Mouse (Mus musculus): ENCODE data around the gene Abt1.

The Abt1 gene

DNA sequence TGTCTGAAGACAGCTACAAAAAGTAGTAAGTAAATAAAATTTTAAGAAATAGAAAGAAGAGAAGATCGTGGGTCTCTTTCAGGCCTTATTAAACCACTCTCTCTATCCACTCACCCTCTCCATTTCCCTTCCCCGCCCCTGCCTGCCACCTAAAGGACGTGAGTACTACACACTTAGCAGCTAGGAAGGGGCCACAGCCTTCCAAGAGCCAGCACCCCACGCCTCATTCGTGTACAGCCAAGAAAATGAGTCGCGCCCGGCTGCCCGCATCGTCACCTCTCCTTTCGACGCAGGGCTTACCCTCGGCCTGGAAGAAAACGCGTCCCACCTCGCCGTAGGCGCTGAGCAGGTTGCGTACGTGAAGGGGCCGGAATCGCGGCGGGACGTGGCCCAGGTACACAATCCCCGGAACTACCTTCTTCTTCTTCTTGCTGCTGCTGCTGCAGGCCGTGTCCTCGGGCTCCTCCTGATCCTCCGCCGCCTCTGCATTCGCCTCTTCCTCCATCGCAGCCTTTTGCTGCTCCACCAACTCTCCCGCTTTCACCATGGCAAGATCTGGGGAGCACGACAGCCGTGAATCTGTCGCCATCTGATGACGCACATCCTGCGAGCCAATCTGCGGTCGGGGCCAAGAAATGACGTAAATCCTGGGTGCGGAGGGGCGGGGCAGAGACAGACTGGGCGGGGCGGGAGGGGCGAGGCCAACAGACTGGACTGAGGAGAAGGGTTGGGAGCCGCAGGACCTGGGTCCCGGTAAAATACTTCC is at the start of gene Abt1:
TSS of gene Abt1 (minus strand) at position 581 of the 766 bp plus-strand sequence.
- peak; percentile 89 for DNase-seq (ENCODE audit: low spot score)

DNA sequence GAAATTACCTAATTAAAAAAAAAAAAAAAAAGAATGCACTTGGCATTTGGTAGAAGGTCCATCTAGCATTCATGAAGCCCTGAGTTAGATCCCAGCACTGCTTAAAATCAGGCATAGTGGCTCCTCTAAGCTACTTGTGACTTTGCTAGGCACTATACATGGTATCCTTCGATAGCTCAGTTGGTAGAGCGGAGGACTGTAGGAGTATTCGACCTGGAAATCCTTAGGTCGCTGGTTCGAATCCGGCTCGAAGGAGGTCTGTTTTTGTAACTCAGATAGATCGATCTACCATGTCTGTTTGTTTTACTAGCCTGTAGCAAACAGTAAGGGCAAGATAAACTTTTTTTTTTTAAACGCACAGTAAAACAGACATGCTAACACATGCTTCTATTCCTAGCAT is 43.2 kb upstream of the Abt1 start:
- no peak for DNase-seq (ENCODE audit: low spot score)

DNA sequence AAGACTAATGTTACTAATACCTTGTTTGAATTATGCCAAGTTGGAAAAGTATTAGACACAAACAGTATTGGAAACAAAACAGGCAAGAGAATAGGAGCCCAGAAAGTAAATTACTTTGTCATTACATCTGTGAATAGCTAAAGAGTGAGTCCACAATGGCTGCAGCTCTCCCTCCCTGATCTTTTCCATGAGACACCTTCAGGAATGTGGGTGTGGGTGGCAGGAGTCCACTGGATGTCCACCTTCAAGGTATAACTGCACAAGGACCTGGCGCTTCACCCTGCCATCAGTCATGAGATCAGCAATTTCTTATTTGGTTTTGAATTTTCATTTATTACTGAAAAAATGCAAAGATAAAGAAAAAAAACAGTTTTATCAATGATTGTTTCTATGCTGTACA is 42.6 kb upstream of the Abt1 start:
- DNase-seq (ENCODE audit: low spot score): no peak

DNA sequence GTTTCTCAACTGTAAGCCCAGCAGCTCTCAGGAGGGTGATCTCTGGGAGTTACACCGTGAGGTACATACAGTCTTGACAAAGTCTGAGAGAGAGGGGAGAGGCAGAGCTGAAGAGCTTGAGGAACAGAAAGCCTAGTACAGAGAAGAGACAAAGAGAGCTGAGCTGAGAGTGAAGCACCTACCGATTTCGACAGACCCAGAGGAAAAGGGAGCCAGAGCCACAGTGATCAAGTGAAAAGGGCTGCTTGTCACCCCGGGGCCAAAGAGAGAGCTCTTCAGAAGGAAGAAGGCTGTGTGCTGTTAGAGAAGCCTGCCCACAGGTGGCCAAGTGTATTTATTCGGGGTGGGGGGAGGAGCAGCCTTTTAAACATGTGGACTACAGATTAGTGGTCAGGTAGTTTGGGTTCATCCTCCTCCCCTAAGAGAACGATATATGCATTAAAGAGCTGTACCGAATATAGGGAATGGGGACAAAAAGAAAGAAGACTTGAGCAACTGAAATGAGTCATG is 42.0 kb upstream of the Abt1 start, which contains the start of gene Btn1a1:
TSS of gene Btn1a1 (minus strand) at position 302 of the 510 bp plus-strand sequence.
- DNase-seq (ENCODE audit: low spot score): no peak

DNA sequence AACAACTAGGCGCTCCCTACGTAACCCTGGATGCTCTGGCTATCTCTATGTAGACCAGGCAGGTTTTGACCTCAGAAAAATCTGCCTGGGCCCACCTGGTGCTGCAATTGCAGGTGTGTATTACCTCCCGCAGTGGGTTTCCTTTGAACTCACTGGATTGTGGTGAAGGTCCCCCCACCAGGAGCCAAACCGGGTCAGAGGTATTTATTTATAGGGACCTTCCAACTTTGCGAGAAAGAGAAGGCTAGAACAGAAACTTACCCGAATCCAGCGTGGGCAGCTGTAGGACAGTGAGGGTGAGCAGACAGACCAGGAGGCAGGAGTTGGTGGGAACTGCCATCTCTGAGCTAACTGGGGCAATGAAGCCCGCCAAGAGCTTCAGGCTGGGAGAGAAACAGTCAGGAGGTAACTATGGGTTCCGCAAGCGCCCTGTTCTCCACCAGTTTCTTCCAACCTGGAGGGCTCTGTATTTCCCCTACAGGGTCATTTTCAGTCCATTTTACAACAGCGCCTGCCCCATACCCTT is 41.2 kb upstream of the Abt1 start:
- no peak for DNase-seq (ENCODE audit: low spot score)

DNA sequence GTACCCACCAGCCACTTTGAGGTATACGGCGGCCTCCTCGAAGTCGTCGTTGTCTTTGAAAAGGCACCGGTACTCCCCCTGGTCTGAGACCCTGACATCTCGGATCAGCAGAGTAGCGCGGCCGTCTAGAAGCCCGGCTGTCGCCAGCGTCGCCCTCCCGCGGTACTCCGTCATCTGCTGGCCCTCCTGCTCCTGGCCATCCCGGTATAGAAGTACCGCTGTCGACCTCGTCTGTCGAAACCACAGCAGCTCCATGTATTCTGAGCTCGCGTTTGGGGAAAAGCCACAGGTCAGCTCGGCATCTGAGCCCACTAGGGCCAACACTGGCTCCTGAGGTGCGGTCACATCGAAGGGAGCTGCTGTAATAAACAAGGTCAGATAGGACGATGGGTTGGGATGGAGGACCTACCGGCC is 40.6 kb upstream of the Abt1 start:
- no peak for DNase-seq (ENCODE audit: low spot score)

DNA sequence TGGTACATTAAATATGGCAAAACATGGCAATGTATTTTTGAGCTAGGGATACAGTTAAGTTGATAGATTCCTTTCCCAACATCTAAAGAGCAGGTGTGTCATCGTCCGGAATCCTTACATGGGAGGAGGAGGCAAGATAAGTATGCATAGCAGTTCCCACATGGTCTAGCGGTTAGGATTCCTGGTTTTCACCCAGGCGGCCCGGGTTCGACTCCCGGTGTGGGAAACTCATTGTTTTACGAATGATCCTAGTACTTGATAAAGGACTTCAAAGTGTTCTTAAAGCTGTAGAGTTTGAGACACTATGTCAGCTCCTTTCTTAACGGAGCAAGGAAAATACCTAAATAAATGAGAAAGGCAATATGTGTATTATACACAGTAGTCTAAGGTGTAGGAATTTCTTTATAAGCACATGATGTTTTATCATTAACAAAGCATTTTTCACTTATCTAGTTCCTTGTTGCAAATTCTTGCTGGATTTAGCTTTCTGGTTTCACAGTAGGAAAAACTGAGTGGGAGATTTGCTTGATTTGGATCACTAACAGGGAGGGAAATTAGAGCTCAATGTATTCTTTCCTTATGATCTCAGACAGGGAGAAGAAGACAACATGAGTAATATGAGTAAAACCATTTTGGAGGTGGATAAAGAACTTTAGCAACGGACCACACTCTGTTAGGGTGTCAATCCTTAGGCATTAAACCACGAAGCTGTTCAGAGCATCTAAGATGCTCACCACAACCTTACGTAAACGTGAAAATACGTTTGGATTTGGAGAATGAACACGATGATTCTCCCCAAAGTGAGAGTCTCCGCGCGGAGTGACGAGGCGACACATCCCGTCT is 39.9 kb upstream of the Abt1 start:
- DNase-seq (ENCODE audit: low spot score): peak; percentile 62

DNA sequence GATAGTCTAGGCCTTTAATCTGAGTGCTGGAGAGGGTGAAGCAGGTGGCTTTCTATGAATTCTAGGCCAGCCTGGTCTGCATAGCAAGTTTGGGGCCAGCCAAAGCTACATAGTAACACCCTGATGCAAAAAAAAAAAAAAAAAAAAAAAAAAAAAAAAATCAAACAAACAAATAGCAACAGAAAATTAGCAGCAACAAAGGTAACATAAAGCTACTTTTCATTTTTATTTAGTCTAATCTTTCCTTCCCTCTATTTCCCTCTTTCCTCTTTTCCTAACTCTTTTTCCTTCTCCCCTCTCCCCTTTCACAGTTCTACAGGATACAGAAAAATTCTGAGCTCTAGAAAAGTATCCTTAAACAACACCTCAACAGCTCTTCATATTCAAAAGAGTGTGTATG is 39.0 kb upstream of the Abt1 start:
- no peak for DNase-seq (ENCODE audit: low spot score)

DNA sequence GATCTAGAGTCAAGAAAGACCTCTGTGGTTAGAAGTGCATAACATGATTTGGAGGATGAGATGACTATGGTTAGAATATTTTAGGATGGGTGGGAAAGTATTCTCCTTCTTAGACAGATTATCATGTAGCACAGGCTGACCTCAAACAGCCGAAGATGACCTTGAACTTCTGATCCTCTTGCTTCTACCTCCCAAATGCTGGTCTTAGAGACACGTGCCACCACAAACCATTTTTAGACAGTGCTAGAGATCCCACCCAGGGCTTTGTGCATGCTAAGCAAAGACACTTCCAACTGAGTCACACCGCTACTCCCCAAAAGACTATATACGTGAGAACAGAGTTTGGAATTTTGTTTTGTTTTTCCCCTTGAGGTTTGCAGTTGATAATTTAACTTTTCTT is 38.4 kb upstream of the Abt1 start:
- no peak for DNase-seq (ENCODE audit: low spot score)

DNA sequence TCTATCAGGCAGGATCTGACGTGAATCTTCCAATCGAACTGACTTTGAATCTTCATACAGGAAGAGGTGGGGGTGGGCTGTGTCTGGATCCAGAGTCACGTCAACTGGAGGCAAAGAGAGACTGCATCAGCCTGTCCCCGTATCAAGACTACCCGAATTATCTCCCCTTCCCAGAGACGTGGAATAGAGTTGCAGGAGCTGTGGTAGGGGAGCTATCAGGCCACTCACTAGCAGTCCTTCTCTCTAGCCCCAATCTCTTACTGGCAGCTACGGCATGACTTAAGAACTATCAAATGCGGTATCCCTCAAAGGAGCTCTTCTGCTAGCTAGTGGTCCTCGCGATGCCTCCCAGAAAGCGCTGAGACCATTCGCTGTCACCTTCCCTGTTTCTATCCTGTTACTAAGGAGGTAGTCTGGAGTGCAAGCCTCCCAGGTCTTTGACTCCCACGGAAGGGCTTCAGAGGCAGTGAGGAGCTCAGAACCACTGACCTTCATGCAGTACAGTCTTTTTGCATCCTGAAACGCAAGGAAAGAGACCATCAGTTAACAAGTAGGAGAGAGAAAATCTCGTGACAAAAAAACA is 35.7 kb upstream of the Abt1 start:
- DNase-seq (ENCODE audit: low spot score): no peak

DNA sequence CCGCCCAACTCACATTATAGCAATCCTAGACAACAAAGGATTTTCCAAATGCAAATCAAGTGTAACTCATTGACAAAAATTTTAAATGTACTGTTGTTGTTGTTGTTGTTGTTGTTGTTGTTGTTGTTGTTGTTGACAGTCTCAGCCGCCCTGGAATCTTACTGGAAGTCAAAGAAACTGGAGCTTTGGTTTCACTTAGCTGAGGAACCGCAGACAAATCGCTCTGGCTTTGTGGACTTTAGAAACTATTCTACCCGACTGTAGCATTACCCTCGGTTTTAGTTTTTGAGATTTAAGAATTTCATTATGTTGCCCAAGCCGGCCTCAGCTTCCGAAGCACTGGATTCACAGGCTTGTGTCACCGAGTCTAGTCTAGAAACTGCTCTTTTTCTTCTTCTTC is 30.3 kb upstream of the Abt1 start:
- no peak for DNase-seq (ENCODE audit: low spot score)

DNA sequence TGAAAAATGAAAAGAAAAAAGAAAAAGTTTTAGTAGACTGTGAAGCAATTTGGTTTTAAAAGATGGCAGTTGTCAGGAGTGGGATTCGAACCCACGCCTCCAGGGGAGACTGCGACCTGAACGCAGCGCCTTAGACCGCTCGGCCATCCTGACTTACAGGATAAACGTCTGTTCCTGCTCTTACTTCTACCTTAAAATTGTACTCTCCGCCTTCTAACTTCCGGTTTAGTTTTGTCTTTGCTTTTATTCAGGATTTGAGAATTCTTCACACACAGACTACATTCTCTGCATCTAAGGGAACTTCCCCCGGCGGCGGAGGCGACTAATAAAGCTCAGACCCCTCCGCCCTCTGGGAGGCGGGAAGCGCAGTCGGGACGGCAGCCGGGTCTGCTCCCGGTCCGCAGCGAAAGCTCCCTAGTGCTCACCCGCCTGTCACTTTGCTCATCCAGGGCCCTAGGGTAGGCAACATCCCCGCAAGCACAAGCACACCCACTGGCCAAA is 29.7 kb upstream of the Abt1 start:
- DNase-seq (ENCODE audit: low spot score): no peak

DNA sequence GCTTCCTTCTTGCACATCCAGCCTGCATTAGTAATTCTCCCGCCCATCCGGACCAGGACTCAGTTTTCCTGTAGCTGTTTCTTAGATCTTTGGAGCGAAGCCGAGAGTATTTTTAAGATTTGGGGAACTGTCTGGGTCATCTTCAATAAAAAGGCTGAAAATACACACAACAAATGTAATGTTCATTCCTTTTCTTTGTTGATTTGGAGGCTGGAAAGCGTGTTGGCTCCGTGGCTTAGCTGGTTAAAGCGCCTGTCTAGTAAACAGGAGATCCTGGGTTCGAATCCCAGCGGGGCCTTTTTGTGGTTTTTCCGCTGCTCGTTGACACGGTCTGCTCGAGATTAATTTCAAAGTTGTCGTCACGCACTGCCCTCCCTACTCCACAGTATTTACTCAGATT is 26.7 kb upstream of the Abt1 start:
- peak; percentile 75 for DNase-seq (ENCODE audit: low spot score)

DNA sequence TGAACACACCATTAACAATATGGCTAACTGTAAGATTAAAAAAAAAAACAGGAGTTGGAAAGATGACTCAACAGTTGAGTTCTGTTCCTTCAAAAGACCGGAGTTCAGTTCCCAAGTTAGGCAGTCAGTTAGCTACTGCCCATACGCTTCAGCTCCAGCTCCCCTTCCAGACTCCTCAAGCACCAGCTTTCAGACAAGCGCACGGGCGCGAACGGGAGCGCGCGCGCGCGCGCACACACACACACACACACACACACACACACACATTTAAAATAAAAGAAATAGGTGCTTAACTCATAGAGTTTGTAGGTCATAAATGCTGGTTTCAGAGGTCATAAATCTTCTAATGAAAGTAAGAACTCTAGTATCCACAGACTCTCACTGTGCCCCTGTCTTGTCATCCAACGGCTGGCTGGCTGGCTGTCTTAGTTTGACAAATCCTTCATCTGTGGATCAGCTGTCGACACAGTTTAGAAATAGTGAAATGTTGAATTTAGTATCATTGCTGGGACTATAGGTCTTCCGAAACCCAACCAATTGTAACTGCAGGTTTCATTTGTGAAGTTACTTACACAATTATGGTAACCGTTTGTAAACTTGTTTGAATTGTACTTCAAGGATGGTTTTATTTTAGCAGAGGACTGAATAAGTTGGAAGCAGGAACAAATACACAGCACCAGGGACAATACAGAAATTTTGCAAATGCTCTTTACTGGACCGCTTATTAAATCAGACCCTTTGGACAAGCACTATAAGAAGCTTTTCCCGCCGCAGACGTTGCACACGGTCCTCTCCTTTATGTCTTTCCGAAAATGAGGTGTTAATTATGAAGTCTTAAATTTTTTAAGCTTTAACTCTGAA is 25.8 kb upstream of the Abt1 start:
- DNase-seq (ENCODE audit: low spot score): no peak

DNA sequence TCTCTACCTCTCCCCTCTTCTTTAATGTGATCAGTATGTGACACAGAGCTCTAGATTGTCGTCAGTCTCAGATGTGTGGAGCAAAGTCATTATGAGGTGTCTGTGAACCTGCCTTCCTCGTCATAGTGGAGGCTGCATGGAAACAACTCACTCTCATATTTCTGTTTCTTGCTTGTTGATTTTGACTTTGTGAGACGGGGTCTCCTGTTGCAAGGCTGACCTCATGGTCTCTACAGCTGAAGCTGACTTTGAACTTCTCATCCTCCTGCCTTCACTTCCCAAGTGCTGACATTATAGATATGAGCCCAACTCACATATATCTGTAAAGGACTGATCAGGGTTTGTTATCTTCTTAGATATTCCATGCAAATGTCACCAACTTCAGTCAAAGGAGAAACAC is 25.1 kb upstream of the Abt1 start:
- DNase-seq (ENCODE audit: low spot score): no peak

DNA sequence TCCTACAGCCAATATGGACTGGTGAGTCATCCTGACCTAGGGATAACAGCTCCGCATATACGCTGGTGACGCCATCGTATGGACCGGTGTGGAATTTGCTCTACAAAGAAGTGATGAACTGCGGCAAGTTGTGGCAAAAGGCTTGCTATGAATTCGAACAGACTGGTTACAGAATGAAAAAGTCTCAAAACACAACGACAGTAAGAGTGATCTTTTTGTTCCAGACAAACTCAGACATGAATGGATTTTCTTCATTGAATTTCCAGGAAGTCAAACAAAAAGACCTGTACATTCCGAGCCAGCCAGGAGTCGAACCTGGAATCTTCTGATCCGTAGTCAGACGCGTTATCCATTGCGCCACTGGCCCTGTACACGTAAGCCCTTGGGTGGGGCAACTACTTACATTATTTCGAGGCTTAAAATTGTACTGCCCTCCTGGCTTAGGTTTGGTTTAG is 22.9 kb upstream of the Abt1 start:
- DNase-seq (ENCODE audit: low spot score): peak; percentile 83

DNA sequence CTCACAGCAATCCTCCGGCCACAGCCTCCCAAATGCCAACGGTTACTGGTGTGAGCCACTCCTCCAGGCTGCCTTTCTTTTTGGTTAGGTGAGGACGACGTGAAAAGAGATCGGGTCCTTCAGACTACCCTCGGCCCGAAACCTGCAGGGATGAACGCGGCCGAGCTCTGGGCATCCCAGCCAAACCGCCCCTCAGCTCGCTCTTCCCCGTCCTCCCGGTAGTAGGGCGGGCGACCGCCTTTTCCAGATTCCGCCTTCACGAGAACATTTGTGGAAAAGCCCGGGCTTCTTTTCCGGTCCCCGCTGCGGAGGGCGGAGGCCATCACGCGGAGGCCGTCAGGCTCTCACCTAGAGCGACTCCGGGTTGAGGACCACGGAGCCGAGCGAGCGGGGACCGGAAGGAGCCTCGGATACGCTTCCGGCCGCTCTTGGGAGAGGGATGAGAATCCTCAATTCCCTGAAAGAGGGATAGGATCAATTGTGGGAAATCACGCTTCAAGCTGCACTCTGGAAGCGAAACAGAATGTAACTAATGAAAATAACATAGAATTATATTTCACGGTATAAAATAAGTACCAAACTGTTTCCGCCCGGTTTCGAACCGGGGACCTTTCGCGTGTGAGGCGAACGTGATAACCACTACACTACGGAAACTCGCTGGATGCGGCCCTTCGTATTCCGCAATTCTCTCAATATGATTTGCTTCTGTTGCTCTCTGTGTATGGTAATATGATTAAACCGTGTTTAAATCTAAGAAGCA is 22.1 kb upstream of the Abt1 start:
- peak; percentile 89 for DNase-seq (ENCODE audit: low spot score)

DNA sequence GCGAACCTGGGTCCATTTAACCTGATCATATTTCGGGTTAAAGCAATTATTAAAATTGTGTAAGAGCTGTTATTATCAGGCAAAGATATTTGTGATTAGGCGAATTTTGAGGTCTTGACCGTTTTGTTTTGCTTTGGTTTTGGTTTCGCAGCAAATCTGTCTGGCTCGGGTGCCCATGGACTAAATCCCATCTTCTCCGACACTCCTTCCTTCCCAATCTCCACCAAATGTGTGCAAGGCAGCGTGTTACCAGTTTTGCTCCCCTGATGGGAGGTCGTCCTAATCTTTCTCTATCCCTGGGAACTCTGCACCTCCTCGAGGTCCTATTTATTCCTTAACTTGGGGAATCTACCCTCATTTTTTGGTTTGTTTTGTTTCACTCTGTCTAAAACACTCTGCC is 21.5 kb upstream of the Abt1 start:
- DNase-seq (ENCODE audit: low spot score): no peak

DNA sequence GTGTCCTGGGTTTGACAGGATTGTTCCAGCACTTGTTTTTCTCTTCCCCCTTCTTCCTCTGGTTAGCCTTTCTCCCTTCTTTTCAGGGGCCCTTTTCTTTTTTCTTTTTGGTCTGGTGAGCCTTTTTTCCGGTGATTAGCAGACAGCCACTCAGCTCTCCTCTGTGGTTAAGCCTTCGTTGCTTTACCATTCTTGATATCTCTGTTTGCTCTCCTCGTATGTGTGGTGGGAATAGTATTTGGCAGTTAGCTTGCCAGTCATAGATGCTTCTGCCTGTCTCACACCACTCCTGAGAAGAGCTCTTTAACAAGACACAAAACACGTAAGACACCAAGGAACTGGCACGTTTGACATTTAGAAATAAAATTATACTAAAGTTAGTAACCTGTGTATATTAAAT is 20.8 kb upstream of the Abt1 start:
- no peak for DNase-seq (ENCODE audit: low spot score)

DNA sequence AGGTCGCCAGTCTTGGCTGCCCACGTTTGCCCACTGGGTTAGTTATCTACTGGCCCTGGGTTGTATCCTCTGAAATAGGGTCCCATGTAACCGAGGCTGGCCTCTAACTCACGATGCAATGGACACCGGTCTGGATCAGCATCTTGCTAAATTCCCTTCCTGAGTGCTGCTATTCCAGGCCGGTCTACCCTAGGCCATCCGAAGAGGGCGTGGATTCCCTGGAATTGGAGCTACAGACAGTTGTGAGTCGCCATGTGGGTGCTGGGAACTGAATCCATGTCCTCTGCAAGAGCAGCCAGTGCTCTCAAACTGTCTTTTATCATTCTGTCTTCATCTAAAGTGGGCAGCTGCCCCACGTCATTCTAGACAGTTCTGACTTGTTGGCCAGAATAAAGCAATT is 16.2 kb upstream of the Abt1 start:
- no peak for DNase-seq (ENCODE audit: low spot score)

DNA sequence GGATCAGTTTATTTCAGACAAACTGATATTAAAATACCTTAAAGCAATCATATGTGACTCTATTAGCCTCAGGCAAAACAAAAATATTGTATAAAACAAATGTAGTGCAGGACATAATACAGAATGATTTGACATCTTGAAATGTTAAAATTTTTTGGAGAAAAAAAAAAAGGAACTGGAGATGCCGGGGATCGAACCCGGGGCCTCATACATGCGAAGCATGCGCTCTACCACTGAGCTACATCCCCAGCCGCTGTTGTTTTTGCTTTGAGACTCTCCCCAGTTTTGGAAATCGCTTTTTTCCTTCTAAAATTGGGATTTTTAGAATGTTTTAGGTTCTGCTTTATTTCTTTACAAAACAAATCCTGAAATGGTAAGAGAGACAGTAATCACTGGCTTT is 14.9 kb upstream of the Abt1 start:
- DNase-seq (ENCODE audit: low spot score): no peak

Data from left cerebral cortex, adult 11 months (tissue).